Mouse (Mus musculus) Patski (cell line): ENCODE data around the gene Bud31. TPM values are rescaled to one million over a fixed set of nuclear protein-coding genes. Genes with fewer than 3 reads are reported as not detected.

Experiments
- ATAC-seq: fragments of 100-300 bp; one replicate; pipeline ENCODE4 v1.8.0; 2021
- CTCF ChIA-PET: fragments of 350-600 bp; sonication (Branson Sonifier 250); formaldehyde crosslinking; loops from one replicate; lab custom pipeline; 2022; ENCODE audit warnings: inconsistent platforms; lab: Charles Lee
- POLR2A ChIA-PET: fragments of 350-600 bp; sonication (Branson Sonifier 250); formaldehyde crosslinking; loops from one replicate; lab custom pipeline; 2022; ENCODE audit warnings: antibody characterized with exemption, inconsistent platforms; lab: Charles Lee
- DNase-seq: peaks from one replicate; pipeline ENCODE4 v3.0.0-alpha.2; 2011; ENCODE audit warnings: low read depth, low spot score
- H3K27me3 ChIP-seq: fragments of 371-371 bp; one replicate; pipeline ENCODE4 v1.5.1; 2021
- CTCF ChIP-seq: fragments of 100-300 bp; IDR thresholded peaks from one replicate; pipeline ENCODE4 v1.5.1; 2021
- in situ Hi-C: fragments of 300-500 bp; cut with MboI; formaldehyde crosslinking; loops from 3 replicates; pipeline ENCODE4 v1.11.1; 2018; ENCODE audit warnings: low pct_unique_long_range_greater_than_20kb, mixed read lengths
- polyA plus RNA-seq: library from polyadenylated mRNA; unstranded; gene quantifications from one replicate; pipeline ENCODE4 v1.2.3, GENCODE M21; 2021

The Bud31 gene
- polyA plus RNA-seq, 1 experiment from 2014 or later: 170 TPM

DNA sequence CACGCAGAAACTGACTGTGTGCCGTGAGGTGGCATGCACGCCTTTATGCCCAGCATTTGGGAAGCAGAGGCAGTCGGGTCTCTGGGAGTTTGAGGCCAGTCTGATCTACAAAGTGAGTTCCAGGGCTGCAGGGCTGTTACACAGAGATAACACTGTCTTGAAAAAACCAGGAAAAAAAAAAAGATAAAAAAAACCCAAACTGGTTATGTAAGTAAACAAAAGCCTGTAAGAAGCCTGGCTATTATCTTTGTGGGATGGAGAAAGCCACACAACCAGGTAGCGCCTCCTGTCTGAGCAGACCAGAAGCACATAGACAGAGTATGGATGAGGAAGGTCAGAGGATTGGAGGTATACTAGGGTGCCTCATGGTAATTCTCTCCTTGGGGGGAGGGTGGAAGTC, 12.5 kb downstream of the Bud31 start:
- in situ Hi-C loops: no loop called here
- ChIA-PET POLR2A (no interaction called here), CTCF (no interaction called here)
- no peak for TF ChIP-seq CTCF
- no peaks in the 10 kb centered on the region for H3K27me3 ChIP-seq
- DNase-seq: no peak
- no peak for ATAC-seq

GRCm38 (mm10) chr5:145161361-145161760, 21.2 kb downstream of the Bud31 start:
- POLR2A ChIA-PET: interaction anchor here (0.6 kb wide), 1 partner anchor 1109 kb away, joined by 4 read pairs; no protein-coding TSS in a partner anchor
- CTCF ChIA-PET: interaction anchor here (1.5 kb wide), 1 partner anchor 16 kb away, joined by 3 read pairs; no protein-coding TSS in a partner anchor
- in situ Hi-C loops: no loop called here
- no peak for DNase-seq
- no peak for TF ChIP-seq CTCF
- no peak for ATAC-seq
- no peaks in the 10 kb centered on the region for H3K27me3 ChIP-seq

DNA sequence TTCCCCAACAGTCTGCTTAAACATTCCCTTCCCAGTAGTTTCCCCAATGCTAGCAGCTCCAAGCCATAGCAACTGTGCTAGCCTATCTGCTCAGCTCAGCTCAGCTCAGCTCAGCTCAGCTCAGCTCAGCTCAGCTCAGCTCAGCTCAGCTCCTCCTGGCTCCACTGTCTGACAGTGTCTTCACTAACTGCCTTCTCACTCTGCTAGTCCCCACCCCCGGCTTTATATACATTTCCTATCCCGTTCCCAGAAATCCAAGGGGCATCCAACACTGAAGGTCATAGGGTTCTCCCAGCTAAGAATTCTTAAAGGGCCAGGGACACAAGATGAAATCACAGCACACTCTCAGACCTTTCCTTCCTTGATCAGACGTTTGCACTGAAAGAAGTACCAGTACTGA, 24.5 kb downstream of the Bud31 start:
- DNase-seq (no peak), ATAC-seq (no peak)
- in situ Hi-C loops: no loop called here
- POLR2A ChIA-PET: no interaction called here
- no peaks in the 10 kb centered on the region for H3K27me3 ChIP-seq
- no peak for TF ChIP-seq CTCF
- CTCF ChIA-PET: no interaction called here

- no peak for TF ChIP-seq CTCF
- POLR2A ChIA-PET: no interaction called here
- DNase-seq (no peak), ATAC-seq (no peak)
- in situ Hi-C loops: no loop called here
- CTCF ChIA-PET: no interaction called here
- no peaks in the 10 kb centered on the region for H3K27me3 ChIP-seq
Measured at GRCm38 (mm10) chr5:145165184-145165583, 25.0 kb downstream of the Bud31 start.

- CTCF ChIA-PET: interaction anchor here (1.2 to 2.4 kb wide), 3 partner anchors 10 to 24 kb away, joined by 3 to 8 read pairs (median 5); no protein-coding TSS in a partner anchor
- H3K27me3 ChIP-seq: no peaks in the 10 kb centered on the region
- peak; percentile 91 for ATAC-seq
- peak; percentile 95 for DNase-seq
- in situ Hi-C loops: no loop called here
- POLR2A ChIA-PET: interaction anchor here (0.6 to 1.2 kb wide), 4 partner anchors 15 to 1061 kb away, joined by 3 to 5 read pairs (median 4); no protein-coding TSS in a partner anchor
- TF ChIP-seq CTCF: no peak
Measured at GRCm38 (mm10) chr5:145166536-145167305, 26.6 kb downstream of the Bud31 start, which contains the start of the genes Ptcd1 and Cpsf4. Gene Ptcd1, minus strand, starts transcription at chr5:145167108. Gene Cpsf4, plus strand, starts transcription at chr5:145167213.

DNA sequence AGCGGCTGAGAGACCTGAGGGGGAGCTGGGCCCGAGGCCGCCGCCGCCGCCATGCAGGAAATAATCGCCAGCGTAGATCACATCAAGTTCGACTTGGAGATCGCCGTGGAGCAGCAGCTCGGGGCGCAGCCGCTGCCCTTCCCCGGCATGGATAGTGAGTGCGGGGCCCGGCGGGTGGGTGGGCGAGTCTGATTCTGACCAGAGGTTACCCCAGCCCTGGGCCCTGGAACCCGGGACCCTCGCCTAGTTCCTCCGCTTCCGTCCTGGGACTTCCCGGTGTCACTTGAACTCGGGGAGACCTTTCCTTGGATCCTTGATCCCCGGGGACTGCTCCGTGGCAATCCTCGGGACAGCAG, 27.1 kb downstream of the Bud31 start:
- ChIA-PET POLR2A (interaction anchor here (0.6 to 1.2 kb wide), 4 partner anchors 15 to 1061 kb away, joined by 3 to 5 read pairs (median 4); no protein-coding TSS in a partner anchor), CTCF (interaction anchor here (1.2 to 2.4 kb wide), 3 partner anchors 9 to 23 kb away, joined by 3 to 8 read pairs (median 5); no protein-coding TSS in a partner anchor)
- H3K27me3 ChIP-seq: no peaks in the 10 kb centered on the region
- TF ChIP-seq CTCF: no peak
- DNase-seq: no peak
- in situ Hi-C loops: no loop called here
- ATAC-seq: no peak

- ChIA-PET POLR2A (no interaction called here), CTCF (interaction anchor here (2.5 kb wide), 1 partner anchor 11 kb away, joined by 9 read pairs; no protein-coding TSS in a partner anchor)
- TF ChIP-seq CTCF: no peak
- in situ Hi-C loops: no loop called here
- H3K27me3 ChIP-seq: no peaks in the 10 kb centered on the region
- DNase-seq (no peak), ATAC-seq (no peak)
Measured at GRCm38 (mm10) chr5:145178461-145178980, 38.4 kb downstream of the Bud31 start.

- DNase-seq (no peak), ATAC-seq (no peak)
- ChIA-PET POLR2A (interaction anchor here (1.0 kb wide), 1 partner anchor 13 kb away, joined by 3 read pairs; no protein-coding TSS in a partner anchor), CTCF (interaction anchor here (2.6 kb wide), 1 partner anchor 17 kb away, joined by 8 read pairs; the partner anchor contains the start of genes Cpsf4 and Ptcd1)
- no peaks in the 10 kb centered on the region for H3K27me3 ChIP-seq
- TF ChIP-seq CTCF: no peak
- in situ Hi-C loops: no loop called here
Measured at GRCm38 (mm10) chr5:145185244-145185643, 45.1 kb downstream of the Bud31 start.

DNA sequence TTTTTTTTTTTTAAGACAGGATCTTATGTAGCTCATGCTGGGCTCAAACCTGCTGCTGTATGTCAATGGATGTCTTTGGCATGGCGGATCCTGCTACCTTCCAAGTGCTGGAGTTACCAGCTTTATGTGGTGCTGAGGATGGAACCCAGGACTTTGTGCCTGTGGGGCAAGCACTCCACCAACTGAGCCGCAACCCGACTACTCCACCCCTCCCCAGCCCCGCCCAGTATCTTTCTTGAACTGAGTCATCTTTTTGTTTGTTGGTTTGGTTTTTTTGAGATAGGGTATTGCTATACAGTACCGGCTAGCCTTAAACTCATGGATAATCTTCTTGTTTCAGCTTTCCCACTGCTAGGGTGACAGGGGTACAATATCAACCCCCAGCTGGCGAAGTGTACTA, 49.3 kb downstream of the Bud31 start:
- POLR2A ChIA-PET: interaction anchor here (0.6 to 1.5 kb wide), 6 partner anchors 9 to 74 kb away, joined by 3 to 6 read pairs (median 3); partner anchors contain the start of gene Zkscan5
- DNase-seq: no peak
- in situ Hi-C loops: no loop called here
- ATAC-seq: no peak
- H3K27me3 ChIP-seq: no peaks in the 10 kb centered on the region
- CTCF ChIA-PET: interaction anchor here (0.7 to 3.2 kb wide), 5 partner anchors 9 to 22 kb away, joined by 3 to 9 read pairs (median 3); partner anchors contain the start of genes Cpsf4 and Ptcd1
- no peak for TF ChIP-seq CTCF

DNA sequence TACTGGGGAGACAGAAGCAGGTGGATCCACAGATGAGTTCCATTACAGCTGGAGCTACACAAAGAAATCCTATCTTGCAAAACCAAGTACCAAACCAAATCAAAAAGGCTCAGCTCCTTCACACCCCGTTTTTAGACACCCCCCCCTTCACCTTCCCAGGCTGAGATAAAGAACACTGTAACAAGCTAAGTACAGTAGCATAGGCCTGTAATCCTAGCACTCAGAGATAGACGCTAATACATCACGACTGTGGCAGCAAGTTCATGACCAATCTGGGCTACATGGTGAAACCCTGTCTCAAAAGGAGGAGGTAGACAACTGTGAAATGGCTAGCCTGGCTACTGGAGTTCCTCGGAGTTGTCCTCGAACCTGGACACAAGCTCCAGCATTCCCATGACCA, 50.2 kb downstream of the Bud31 start:
- POLR2A ChIA-PET: interaction anchor here (0.6 to 1.5 kb wide), 4 partner anchors 10 to 1110 kb away, joined by 3 to 7 read pairs (median 4); partner anchors contain the start of gene Zkscan5
- no peak for TF ChIP-seq CTCF
- DNase-seq (no peak), ATAC-seq (no peak)
- no peaks in the 10 kb centered on the region for H3K27me3 ChIP-seq
- in situ Hi-C loops: no loop called here
- CTCF ChIA-PET: interaction anchor here (1.4 to 3.2 kb wide), 4 partner anchors 10 to 23 kb away, joined by 3 to 9 read pairs (median 5); partner anchors contain the start of genes Cpsf4, Ptcd1 and Zkscan14
